Mouse (Mus musculus): Measurements from ENCODE around the gene Cdr2. TPM values are rescaled to one million over a fixed set of nuclear protein-coding genes. Genes with fewer than 3 reads are reported as not detected.
"Not testable (repeated sequence)": the region's sequence is repeated elsewhere in the genome, so short reads cannot be mapped to it uniquely, and the experiment has no call there.

The Cdr2 gene
- 10 to 100 TPM in 3 of 4 experiments, 1 to 10 TPM in 1; 8.7 to 12.5 (median 10.7) TPM for total RNA-seq (2022)

DNA sequence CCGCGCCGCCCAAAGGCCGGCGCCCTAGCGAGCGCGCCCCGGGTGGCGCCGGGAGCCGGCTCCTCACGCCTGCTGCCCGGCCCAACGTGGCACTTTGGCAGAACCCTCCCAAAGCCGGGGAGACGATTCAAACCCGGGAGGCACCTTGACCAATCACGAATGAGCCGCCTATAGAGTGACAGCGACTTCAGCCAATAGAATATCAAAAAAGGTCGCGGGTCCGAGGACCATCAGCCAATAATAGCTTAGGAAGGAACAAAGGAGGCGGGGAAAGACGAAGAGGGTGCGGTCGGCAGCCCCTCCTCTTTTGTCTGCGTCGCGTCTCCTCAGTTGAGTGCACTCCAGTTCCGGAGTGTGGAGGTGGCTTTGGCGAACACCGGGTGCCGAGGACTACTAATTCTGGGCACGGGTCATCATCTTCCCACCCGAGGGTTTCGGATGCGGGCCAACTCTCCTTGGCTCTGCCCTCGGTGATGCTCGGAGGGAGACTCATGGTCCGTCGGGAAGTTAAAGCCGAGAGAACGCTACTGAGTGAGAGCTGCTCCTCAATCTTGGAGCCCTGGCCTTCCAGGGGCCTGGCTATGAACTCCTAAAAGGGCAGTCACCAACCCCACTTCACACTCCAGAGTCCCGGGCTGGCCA is at the start of gene Cdr2, which contains the start of gene Mfsd13b:
Cdr2 (minus strand) TSS at position 113 of the 642 bp plus-strand sequence.
Mfsd13b (plus strand) TSS at position 310 of the 642 bp plus-strand sequence.
- DNase-seq (ENCODE audit: low spot score in 2 of 2), result peak; percentile 90 to 91

DNA sequence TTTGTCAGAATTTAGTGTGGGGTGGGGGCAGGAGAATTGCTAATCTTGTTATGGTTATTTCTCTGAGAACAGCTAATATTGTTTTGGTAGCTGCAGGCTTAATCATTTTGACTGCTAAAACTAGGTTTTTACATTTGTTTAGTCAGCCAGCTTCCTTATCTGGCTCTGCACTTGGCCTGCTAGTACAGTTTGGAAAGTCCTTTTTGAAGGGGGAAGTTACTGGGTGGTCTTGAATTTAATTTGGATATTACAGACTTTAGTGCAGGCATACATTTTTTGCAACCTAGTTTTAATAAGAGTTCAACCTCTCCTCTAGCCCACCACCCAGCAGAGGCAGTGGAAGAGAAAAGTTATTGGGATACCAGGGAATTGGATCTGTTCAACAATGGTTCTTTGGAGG is 47.8 kb upstream of the Cdr2 start:
- DNase-seq (ENCODE audit: low spot score in 2 of 2), result not testable (repeated sequence)

DNA sequence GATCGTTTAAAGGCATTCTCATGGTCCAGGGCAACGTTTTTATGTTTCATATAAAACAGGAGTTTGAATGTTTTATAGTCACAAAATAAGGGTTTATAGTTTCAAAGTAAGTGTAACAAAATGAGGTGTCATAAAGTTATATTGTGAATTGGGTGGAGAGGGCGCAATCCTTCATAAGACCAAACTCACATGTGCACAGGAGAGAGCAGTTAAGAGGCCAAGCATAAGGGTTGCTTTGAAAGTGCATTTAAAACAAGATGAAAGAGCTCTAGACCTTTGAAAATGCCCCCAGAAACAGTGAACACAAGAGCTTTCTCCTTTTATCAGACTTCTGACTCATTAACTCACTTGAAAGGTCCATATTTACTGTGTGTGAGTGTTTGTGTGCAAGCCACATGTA is 44.2 kb upstream of the Cdr2 start:
- DNase-seq (ENCODE audit: low spot score in 2 of 2), result no peak

- DNase-seq (ENCODE audit: low spot score in 2 of 2), result no peak
Measured at GRCm38 (mm10) chr7:121025221-121026008, 43.3 kb upstream of the Cdr2 start.

DNA sequence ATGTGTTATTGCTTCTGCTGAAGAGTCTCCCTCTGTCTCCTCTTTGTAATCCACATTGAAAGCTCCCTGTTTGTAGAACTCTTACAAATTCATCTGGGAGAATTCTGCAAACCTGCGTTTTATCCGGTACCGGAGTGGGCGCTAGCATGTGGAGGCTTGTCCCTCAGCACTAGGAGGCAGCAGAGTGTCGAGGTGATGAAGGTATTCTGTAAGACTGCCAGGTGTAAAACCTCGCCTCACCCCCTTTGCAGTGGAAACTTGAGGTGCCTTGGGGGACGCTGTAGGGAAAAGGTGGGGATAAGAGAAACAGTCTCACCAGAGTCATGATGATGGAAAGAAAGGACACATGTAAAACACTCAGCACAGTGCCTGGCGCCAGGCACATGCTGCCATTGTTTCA is 38.2 kb upstream of the Cdr2 start:
- DNase-seq (ENCODE audit: low spot score in 2 of 2), result no peak

DNA sequence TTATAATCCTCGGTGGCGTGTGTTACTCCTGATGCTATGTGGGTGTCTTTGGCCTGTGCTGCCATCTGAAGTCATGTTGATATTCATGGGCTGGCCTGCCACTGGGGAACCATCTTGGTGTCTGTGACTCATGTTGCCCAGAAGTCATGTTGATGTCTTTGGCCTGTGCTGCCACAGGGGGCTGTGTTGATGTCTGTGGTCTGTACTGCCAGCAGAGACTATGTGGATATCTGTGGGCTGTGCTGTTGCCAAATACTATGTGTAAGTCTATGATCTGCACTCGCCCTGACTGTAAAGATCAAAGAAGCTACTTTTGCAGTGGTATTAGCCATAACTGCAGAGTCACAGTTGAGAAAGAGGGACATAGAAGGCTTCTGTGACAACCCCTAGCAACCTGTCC is 36.7 kb upstream of the Cdr2 start:
- DNase-seq (ENCODE audit: low spot score in 2 of 2), result no peak

GRCm38 (mm10) chr7:121014486-121014885 is 32.4 kb upstream of the Cdr2 start:
- no peak for DNase-seq (ENCODE audit: low spot score in 2 of 2)

DNA sequence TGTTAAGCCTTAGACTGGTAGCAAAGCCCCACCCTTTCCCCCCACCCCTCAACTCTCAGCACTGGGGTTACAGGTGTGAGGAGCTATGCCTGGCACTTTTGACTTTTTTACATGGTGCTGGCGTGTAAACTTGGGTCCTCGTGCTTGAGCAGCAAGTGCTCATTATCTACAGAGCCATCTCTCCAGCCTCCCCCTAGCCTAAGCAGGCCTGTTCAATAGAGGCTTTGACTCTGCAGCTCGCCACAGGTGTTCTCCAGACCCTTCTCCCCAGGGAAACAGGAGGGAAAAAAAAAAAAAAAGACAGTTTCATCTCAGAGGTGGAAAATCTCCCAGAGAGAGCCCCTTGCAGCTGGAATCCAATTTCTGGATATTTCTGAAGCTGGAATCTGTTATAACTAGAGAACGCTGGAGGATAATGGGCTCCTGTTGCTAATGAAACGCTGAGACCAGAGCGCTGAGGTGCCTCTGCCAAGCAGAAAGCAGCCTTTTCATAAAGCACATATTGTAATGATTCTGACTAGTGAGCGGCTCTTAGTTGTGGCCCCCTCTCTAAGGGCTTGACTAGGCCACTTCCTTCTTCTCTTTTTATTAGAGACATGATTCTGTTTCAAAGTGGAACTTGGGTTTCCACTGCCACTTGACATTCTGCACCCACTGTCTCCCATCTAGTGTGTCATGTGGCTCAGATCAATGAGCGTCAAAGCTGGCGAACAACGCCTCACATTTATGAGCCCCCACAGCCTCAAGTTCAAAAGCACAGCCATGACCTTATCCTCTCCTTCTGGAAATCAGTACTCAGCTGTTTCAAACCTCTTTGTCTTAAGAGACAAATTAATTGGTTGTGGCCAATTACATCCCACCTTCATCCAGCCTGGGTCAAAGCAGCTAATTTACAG is 29.9 kb upstream of the Cdr2 start:
- DNase-seq (ENCODE audit: low spot score in 2 of 2), result no peak

DNA sequence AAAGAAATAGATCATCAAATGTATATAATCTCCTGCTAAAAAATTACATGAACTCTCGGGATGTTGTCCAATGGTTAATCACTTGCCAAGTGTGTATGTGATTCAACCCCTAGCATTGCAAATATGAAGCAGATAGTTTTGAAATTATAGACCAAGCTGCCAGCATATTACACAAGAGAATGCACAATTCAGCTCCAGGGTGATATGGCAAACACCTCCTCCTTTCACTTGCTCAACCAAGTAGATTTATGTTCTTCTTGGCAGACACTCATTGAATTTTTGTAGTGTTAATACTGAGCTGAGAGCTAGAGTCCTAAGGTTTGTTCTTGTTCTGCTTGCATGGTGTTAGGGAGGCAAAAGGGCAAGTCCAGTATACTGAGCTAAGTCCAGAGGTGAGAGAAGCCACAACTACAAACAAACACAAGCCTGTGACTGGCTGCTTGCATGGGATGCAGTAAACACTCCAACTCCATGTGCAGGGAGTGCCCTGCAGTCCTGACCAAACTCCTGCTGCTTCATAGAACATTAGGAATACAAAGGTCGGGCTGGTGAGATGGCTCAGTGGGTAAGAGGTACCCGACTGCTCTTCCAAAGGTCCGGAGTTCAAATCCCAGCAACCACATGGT is 21.8 kb upstream of the Cdr2 start:
- no peak for DNase-seq (ENCODE audit: low spot score in 2 of 2)

- DNase-seq (ENCODE audit: low spot score in 2 of 2), result no peak
Measured at GRCm38 (mm10) chr7:121002407-121002928, 20.4 kb upstream of the Cdr2 start.

DNA sequence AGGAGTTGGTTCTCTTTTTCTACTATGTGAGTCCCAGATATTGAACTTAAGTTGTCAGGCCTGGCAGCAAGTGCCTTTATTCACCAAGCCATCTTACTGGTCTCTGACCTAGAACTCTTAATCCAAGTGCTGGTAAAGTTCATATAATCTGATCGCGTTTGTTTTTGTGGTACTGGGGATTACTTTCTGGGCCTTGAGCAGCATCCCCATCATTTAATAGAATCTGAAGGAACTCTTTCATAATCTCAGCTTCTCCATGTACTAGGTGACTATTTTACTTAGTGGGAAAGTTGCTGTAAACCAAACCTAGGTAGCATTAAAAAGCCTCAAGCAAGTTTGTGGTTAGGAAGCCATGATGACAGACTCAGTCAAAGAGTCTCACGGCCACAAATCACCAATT is 19.8 kb upstream of the Cdr2 start:
- DNase-seq (ENCODE audit: low spot score in 2 of 2), result no peak

GRCm38 (mm10) chr7:121000065-121000822 is 18.1 kb upstream of the Cdr2 start:
- no peak for DNase-seq (ENCODE audit: low spot score in 2 of 2)

DNA sequence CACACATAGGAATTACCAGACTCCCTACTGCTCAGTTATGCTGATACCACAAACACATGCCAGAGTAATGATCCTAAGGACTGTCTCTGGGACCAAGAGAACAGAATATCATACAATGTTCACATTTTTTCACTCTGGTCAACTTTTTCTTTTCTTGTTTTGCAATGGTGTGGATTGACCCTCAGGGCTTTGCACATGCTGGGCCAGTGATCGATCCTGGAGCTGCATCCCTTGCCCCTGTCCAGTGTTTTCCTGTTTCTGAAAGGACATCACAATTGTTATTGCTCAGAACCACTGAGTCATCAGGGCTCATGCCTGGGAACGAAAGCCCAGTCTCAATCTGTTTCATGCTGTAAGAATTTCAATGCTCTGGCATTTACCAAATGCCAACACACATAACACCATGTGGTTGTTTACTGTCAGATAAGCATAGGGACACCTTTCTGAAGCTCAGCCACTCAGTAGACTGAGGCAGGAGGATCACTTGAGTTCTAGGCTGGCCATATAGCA is 17.0 kb upstream of the Cdr2 start:
- DNase-seq (ENCODE audit: low spot score in 2 of 2), result no peak

DNA sequence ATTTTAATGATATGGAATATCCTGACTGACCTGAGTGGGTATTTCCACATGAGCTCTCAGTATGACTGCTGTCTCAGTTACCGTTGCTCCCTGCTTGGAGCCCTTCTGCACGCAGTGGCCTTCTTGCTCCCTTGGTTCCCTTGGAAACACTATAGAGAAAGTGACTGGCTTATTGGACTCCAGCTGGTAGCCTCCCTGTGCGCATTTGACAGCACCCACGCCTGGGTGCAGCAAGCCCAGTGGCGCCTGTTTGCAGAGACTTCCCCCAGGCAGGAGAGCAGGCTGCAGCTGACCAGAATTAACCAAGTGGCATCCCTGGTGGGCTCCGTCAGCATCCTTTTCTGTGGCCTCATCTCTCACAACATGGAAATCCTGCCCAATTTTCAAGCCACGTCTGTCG is 9.1 kb upstream of the Cdr2 start:
- DNase-seq (ENCODE audit: low spot score in 2 of 2), result no peak

DNA sequence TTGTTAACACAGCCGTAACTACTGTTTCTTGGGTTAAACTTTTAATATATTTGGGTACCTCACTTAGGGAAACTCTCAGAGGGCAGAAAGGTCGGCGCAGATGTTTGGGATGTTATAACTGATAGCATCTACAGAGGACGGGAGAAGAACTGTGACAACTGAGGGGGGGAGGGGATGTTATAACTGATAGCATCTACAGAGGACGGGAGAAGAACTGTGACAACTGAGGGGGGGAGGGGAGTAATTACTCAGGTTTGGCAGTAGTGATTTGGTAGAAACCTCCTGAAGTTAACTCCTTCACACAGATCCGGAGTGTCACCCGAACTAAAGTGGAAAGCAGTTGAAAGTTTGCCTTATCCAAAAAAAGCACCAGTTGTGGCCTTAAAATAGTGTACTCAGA is 856 bp upstream of the Cdr2 start:
- DNase-seq (ENCODE audit: low spot score in 2 of 2), result no peak

- peak; percentile 16 to 36 for DNase-seq (ENCODE audit: low spot score in 2 of 2)
Measured at GRCm38 (mm10) chr7:120980931-120981924, 884 bp downstream of the Cdr2 start.

GRCm38 (mm10) chr7:120980041-120980440 is 2.1 kb downstream of the Cdr2 start:
- no peak for DNase-seq (ENCODE audit: low spot score in 2 of 2)

- DNase-seq (ENCODE audit: low spot score in 2 of 2), result no peak
Measured at GRCm38 (mm10) chr7:120977063-120977462, 5.0 kb downstream of the Cdr2 start.

DNA sequence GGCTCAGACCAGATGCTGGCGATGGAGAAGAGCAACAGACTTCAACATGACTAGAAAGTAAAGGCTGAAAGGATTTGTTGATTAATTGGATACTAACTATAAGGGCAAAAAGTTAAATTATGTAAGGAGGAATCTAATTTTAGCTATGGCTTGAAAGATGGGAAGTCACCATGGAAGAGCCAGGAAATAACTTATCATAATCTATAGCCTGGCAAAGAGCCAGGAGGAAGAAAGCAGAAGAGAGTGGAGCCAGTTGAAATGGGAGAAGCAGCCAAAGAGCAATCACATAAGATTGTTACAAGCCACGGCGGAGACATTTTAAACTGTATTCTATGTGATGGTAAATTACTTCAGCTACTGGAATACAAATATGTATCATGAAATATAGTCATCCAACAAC is 8.1 kb downstream of the Cdr2 start:
- no peak for DNase-seq (ENCODE audit: low spot score in 2 of 2)

Data from left cerebral cortex, adult 8-10 months (tissue).